Mouse (Mus musculus) forelimb bud, embryonic 11.5 days (tissue): Measurements from ENCODE around the gene Rptor.

ENCODE experiments used
- DNase-seq: peaks from one replicate; pipeline ENCODE4 v3.0.0-alpha.2; 2012; ENCODE audit warnings: low read depth, low spot score

Rptor gene

DNA sequence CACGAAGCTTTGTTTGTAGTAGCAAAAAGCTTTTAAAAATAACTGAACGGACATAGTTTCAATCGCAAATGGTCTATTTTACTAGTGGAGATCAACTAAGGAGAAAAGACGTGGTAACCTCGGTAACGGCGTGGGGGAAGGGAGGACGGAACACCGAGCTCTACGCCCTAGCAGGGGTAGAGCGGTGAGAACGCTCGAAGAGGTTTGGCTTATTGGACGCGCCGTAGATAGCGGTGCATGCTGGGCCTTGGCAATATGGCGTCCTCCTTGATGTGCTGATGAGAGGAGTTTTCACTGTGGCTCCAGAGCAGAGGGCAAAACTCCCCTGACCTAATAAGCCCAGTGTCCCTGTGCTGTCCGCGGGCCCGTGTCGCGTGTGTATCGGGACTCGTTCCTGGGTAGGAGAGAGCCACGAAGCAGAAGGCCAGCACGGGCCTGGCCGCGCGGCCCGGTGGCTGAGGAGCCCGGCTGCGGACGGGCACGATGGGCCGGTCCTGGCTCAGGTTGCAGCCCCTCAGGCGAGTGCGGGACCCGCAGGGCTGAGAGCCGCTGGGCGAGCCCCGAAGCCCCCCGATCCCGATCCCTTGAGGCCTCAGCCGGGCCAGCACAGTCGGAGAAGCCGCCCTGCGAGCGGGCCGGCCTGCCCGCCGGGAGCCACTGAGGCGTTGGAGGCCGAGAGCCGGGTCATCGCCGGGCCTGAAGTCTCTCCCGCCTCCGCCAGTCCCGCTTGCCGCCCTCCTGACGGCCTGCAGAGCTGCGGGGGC is at the start of gene Rptor:
Gene Rptor (plus strand): TSS at position 143 of the 764 bp plus-strand sequence.
- peak; percentile 95 for DNase-seq

DNA sequence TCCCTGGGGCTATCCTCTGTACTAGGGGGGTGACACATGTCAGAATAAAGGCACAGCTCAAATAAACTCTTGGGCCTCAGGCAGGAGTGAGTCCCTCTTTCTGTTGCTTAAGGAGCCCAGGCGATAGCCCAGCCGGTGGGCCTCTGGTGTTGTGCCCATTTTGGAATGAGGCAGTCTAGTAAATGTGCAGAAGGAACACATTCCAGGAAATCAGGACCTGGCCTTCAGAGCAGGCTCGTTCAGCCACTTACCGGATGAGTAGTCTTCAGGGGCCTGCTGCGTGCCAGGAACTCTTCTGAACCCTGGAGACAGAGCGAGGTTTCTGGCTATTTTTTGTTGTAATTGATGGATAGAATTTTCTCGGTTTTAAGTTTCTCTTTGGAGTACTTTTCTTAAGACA is 48.0 kb upstream of the Rptor start:
- no peak for DNase-seq

DNA sequence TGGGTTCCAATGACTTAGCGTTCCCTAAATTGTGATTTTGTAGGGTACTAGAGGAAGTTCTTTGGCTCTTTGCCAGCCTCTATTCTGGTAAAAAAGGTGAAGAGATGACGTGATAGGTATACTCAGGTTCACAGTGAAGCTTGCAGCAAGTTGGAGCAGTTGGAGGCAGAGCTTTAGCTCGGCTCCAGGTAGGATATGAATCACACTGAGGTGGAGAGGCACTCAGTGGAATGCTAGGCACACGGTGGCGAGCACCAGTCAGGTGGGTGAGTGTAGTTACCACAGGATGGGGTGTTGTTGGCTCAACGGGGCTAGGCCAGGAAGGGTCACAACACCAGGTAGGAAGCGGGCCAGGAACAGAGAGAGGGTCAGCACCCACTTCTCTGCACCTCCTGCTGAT is 47.5 kb upstream of the Rptor start:
- DNase-seq, result no peak

DNA sequence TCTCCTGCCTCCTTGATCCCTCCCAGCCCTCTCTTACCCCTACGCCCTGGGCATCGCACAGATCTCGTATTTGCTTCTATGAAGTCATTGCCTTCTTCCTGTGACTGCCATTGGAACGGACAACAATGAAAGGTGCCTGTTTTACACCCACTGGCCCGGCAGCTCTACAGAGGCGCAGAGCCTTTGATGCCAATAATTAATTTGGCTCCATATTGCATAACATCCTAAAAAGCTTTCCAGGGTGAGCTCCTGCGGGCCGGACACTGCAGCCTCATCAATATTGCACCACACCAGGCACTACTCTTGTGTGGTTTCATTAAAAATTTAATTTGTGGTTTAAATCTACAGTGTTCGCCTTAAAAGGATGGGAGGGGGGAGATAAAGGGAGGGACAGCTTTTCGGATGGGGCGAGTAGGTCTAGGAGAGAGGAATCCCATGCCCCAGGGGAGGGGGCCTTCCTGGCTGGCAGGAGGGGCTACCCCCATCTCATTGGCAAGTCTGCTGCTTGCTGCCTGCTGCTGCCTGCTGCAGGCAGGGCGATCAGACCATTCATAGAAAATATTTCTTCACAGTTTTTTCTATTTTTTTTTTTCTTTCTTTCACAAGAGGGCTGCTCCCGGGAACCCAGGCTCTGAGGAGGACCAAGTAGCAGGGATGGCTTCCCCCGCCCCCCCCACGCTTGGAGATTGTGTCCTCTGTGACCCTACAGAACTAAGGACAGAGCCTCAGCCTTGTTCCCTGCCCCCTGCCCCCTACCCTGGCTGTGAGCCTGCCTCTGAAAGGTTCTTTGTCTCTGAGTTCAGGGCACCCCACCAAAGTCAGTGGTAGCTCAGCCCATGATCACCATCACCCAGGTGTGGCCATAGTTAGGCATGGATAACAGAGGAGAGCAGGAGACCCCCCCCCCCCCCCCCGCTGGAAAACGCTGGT is 44.5 kb upstream of the Rptor start:
- no peak for DNase-seq

DNA sequence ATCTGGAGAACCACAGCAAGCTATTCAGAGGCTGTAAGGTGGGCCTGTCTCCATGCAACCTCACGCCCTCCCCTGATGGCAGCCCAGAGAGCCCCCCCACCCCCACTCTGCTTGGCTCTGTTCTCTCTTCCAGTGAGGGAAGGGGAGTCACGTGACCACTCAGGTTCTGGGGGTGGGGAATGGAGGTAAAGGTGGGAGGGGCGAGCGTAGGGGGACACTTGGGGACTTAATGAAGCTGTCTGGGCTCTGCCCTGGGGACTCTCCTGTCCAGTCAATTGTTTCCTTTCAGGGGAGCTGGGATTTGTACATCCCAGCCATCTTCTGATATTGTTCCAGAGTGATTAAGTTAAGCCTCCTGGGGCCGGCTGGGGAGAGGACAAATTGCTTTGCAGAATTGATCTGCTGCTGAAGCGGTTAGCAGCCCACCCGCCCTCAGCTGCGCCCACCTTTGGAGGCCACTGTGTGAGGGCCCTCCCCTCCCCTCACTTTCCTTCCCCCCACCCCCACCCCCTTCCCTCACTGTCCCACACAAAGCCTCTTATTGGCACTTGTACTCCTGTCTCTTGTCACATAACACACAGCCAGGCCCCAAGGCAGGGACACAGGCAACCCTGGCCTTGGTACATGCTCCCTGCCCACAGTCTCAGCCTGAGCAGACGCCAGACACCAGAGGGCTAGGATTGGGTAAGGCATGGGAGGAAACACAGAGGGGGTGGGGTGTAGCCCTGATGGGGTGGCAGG is 43.7 kb upstream of the Rptor start:
- DNase-seq, result peak; percentile 64

DNA sequence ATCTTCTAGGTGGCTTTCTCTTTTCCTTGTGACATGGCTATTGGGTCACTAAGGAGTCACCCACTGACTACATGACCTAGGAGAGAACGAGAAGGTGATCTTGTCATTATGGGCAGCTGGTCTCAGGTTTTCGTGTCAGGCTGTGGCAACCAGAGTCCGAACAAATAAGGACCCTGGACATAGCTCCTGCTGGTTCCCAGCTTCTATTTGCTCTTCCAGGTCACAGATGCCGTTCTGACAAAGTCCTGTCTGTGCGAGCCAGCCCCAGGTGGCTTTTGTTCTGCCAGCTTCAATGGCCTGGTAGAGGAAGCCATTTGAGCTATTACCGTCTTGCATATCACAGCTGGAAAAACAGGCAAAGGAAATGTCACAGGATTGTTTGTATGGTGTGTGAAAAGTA is 40.4 kb upstream of the Rptor start:
- no peak for DNase-seq

DNA sequence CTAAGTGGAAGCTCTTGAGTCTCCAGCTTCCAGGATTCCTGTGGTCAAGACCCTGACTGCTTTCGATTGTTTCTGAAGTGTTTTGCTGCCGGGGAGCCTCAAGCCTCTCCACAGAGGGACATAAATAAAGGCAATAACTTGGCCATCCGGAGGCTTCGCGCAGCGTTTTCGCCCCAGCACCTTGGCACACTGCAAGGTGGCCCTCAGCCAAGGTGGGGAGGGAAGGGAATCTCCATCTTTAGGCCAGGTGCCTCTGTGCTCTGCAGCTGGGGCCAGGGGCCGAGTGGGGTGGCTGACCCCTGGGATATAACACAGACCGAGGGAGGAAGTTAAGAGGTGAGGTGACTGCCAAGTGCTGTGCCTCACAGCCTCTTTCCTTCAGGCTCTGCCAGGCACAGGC is 39.5 kb upstream of the Rptor start:
- DNase-seq, result no peak

DNA sequence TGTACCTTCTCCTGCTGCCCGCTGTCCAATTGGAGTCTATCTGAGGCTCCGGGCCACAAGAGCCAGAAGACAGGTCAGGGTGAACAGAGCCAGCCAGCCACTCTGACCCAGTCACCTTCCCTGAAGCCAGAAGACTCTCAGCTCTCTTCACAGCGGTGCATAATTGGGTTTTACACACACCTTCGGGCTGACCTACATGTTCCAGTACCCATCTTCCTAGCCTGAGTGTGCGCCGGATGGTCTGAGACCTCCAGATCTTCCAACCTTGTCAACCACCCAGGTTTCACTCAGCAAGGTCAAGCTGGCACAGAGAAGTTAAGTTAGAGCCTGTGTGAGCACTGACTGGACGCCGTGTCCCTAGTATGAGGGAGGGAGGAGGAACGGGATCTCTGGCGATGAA is 38.3 kb upstream of the Rptor start:
- DNase-seq, result no peak

DNA sequence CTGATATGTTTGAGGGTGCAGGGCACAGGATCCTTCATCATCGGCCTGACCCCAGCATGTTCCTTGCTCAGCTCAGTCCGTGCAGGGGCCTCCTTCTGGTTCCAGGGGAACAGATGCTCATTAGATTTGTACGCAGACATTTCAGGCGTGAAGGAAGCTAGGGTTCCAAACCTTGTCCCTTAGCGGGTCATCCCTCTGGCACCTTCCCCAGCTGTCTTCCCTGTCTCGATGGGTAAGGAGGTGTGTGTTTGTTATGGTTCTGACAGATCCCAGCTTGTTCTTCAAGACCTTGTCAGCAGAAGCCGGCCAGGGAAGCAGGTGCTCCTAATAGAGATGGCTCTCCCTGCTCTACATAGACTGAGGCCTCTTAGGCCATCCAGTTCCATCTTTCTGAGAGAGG is 37.7 kb upstream of the Rptor start:
- no peak for DNase-seq

DNA sequence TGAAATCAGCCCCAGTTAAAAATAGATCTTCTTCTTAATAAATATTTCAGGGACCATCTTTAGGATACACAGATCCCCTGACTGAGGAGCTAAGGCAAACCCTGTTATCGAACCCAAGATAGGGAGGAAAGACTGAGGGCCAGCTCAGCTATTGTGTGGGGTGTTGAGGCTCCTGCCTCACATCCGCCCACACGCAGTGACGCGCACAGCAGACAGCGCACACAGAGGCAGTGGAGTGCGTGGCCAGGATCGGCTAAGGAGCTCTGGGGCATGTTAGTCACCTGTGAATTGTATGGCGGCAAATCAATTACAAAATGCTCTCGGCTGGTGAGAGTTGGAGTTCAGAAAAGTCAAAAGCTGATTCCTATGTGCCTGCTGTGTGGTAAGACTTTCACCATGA is 37.0 kb upstream of the Rptor start:
- DNase-seq, result no peak

DNA sequence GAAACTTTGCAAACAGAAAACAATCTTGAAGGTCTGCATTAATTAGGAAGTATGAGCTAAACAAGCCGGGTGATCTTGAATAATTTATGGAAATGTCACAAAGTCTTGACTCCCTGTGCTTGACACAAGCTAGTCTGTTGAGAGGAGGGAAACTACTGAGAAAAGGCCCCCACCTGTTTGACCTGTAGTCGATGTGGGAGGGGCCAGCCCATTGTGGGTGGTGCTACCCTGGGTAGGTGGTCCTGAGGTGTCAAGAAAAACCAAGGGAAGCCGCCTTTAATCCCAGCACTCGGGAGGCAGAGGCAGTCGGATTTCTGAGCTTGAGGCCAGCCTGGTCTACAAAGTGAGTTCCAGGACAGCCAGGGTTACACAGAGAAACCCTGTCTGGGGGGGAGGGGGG is 36.5 kb upstream of the Rptor start:
- no peak for DNase-seq

DNA sequence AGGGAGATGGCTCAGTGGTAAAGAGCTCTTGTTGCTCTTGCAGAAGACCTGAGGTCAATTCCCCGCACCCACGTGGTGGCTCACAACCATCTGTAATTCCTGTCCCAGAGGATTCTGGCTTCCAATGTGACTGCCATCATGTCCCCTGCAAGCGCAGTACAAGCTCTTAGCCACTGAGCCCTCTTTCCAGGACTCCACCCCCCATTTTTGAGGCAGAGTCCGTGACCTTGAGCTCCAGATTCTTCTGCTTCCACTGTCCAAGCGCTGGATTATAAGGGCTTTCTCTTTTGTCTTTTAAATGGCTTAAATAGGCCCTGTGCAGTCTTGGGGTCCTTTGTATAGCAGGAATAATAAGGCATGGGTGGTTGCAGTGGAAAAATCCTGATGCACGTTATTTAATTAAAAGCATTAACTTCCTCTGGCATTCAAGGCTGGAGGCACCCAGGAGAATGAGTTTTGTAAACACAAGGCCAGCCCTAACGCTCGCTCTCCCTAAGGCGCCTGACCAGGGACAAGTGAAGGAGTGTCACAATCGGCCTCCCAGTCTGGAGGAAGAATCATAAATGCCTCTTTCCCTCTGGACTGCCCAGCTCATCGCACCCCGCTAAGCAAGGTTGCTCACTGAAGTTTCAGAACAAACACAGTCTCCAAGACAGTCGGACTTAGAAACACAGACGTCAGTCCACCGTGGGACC is 30.2 kb upstream of the Rptor start:
- no peak for DNase-seq

DNA sequence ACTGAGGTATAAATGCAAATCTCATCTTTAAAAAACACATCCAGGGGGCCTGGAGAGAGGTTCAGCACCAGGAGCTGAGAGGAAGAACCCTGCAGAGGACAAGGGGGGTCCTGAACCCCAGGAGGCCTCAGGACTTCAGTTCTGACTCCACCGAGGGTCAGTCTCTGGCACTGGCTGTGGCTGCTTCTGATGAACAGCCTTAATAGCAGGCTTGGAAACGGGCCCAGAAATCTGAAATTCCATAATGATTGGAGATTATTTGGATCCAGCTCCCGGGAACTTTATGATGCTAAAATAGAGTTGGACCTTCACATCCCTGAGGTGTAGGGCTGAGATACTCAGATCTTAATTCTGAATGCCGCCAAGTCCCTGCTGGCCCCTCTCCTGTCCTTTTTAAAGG is 25.9 kb upstream of the Rptor start:
- DNase-seq, result no peak

DNA sequence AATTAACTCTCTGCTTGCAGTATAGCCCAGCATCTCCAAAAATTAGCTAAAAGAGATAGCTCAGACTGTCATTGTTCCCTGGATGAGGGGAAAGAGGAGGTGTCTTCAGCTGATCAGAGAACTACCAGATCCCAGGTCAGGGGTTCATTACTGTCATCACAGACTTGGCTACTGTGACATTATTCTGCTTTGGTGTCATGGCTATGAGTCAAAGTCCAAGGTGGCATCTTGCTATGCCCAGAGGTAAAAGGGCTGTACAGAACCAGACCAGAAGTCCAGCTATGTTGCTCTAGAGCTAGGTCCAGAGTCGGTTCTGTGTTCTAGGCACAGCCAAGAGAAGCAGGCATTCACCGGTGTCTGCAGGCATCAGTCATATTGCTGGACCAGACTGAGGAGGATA is 25.0 kb upstream of the Rptor start:
- no peak for DNase-seq

DNA sequence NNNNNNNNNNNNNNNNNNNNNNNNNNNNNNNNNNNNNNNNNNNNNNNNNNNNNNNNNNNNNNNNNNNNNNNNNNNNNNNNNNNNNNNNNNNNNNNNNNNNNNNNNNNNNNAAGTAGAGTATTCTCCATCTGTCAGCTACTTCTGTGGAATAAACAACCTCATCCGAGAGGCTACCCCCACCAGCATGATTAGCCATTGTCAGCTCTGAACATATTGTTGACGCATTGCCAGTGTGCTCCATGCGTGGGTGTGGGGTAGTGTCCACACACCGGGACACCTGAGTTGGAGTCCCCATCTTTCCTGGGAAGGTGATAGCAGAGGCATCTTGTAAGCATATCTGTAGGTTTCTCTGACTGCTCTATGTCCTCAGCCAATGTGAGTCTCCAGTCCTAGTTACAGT is 16.2 kb upstream of the Rptor start:
- no peak for DNase-seq

DNA sequence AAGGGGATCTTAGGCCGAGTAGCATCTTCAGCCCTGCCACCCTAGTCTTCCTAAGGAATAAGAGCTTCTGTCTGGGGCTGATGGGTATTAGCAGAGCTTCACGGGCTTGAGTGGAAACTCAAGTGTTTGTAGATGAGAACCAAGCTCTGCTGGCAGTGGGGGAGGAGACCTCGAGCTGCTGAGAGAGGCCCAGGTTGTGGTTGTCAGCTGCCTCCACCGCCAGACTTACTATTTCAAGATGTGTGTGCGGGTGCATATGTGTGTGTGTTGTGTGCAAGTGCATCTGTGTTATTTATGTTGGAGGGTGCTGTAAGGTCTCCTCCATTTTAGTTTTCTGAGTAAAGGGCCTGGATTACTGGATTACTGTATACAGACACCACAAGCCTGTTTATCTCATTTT is 15.6 kb upstream of the Rptor start:
- DNase-seq, result no peak

DNA sequence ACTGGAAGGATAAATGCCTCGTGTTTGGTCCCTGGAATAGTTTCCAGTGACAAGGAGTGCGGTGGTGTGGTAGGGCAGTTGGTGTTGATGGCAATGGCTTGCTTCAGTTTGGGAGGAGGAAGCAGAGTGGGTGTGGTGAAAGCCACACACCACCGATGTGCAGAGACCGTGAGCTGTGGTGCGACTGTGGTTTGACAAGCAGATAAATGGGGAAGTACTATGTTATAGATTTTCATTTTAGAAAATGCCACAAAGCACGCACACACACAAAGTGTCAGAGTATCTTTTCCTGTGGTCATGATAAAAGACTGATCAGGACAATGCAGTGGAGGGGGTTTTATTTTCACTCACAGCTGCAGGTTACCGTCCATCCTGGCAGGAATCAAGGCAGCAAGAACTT is 13.5 kb upstream of the Rptor start:
- no peak for DNase-seq

DNA sequence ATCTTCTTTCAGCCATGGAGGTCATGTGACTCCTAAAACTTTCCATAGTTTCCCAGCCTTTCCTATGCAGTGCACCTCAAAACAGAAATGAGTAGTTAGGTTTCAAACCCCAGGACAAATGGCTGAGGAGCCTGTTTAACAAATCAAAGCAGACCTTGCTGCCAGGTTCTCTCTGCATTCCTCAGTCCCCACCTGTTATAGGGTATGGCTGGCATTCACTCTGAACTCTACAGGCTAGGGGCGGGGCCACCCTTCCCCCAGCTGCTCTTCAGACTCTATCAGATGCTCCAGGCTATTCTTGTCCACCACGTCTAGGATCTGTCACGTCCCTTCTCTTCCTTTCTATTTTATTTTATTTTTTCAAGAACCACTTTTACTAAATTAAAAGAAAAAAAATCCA is 8.7 kb upstream of the Rptor start:
- no peak for DNase-seq

DNA sequence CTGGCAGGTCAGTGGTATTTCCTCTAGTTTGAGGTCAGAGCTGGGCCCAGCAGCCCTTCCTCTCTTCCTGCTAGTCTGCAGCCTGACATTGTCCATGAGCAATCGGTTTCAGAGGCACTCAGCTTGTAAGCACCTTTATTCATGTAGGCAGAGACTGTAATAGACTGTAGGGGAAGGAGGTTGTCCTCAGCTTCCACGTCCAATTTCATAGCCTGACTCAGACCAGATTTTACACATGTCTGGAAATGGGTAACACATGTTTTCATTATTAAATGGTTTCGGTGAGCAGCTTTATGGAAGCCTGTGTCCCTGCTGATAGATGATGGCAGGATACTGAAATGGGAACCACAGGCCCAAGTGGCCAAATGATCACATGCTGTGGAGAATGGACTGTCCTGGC is 3.8 kb upstream of the Rptor start:
- peak; percentile 49 for DNase-seq

DNA sequence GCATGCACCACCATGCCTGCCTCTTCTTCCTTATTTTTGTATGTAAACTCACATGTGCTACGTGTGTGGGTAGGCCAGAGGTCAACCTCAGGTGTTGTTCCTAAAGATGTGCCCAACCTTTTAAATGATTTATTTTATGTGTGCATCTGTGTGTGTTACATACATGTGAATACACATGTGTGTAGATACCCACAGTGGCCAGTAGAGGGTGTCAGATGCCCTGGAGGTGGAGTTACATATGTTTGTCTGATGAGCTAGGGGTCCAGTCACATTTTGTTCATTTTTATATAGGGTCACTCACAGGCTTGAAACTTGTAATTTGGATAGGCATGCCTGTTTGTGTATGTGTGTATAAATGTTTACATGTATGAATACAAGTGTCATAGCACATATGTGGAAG is 2.4 kb upstream of the Rptor start:
- DNase-seq, result no peak

DNA sequence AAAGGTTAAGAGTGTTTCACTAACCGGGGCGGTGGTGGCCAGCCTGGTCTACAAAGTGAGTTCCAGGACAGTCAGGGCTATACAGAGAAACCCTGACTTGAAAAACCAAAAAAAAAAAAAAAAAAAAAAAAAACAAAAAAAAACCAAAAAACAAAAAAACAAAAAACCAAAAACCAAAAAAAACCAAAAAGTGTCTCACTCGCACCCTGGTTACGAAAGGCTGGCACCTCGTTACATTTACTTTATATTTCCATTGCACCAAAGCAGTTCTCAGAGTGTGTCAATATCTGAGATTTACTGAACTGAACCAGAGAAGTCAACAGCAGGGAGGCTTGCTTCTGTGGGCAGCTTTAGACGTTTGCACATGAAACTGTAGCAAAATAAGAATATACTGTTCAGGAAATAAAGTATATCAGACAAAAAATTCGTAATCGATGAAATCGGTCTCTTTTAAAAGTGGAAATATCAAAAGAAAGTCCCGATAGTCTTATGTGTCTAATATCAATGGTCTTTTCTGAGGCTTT is 466 bp upstream of the Rptor start:
- no peak for DNase-seq

DNA sequence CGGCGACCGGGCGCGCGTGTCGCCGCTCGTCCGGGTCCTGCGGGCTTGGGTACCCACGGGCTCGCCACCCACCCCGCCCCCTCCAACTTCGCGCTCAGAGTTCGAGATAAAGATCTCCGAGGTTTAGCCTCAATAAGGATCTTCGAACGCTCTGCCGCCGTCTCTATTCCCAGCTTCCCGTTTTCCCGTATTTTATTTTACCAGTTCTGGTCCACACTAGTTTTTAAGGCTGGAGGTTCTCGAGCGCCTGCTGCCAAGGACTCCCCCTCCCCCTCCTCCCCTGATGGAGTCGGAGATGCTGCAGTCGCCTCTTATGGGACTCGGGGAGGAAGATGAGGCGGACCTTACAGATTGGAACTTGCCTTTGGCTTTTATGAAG is 811 bp downstream of the Rptor start:
- no peak for DNase-seq
